8 mouse cellular contexts compared by ENCODE assay signal in genomic region chr14:75876320-75877043, GRCm38 (mm10). TPM values are rescaled to one million over a fixed set of nuclear protein-coding genes. Genes with fewer than 3 reads are reported as not detected.
DNase-seq lines count a peak whose midpoint lies in the region; ATAC-seq lines count a peak whose summit lies in the region.

No protein-coding gene starts in this region.

- 0 out of 2 replicates have a peak, but pooled peaks cover 3% of the 10 kb centered on the region for H3K4me1 ChIP-seq in hindbrain, embryonic 11.5 days (replicated peaks; ENCODE audit: control insufficient read depth, insufficient read depth, low read length)

- no peak overlapping the region for H3K27ac ChIP-seq in hindbrain, embryonic 11.5 days (ENCODE audit: low read depth, low read length)

- H3K9ac ChIP-seq in hindbrain, embryonic 11.5 days (ENCODE audit: low read depth, low read length), result peak overlapping the region; percentile 2; the same call in 1 of the 2 replicates

- peak; percentile 66; the same call in 1 of the 2 replicates for ATAC-seq in hindbrain, embryonic 11.5 days (ENCODE audit: low FRiP score)

- no peaks in the 10 kb centered on the region for H3K27me3 ChIP-seq in hindbrain, embryonic 11.5 days (ENCODE audit: control insufficient read depth, insufficient read depth, low read length)

- no peaks in the 10 kb centered on the region for H3K36me3 ChIP-seq in hindbrain, embryonic 11.5 days (ENCODE audit: control insufficient read depth, insufficient read depth, low read length)

- WGBS in hindbrain, embryonic 11.5 days, result 15% methylated on average over 21 of the region's 21 CpGs

- no peak overlapping the region for H3K4me3 ChIP-seq in hindbrain, embryonic 11.5 days (ENCODE audit: low read depth, low read length)

- no peaks in the 10 kb centered on the region for H3K9me3 ChIP-seq in hindbrain, embryonic 11.5 days (ENCODE audit: control insufficient read depth, low read length)

- H3K4me2 ChIP-seq in hindbrain, embryonic 11.5 days (replicated peaks; ENCODE audit: low read depth, low read length), result peak overlapping the region; percentile 22; the same call in 1 of the 2 replicates

- DNase-seq in Muller cell, postnatal 12 days (ENCODE audit: inconsistent ontology term), result peak; percentile 77
- peak; percentile 74 for DNase-seq in cerebellum, adult 8-10 months
- peak; percentile 90 for DNase-seq in forelimb bud, embryonic 11.5 days (ENCODE audit: low read depth, low spot score)
- peak; percentile 89 for DNase-seq in hindbrain, embryonic 11.5 days (ENCODE audit: low spot score)
- DNase-seq in layer of hippocampus, adult 9-10 months (ENCODE audit: low spot score), result peak; percentile 91
- peak; percentile 84 for DNase-seq in lung, postnatal 10 days
- peak; percentile 67 for DNase-seq in retina, adult 2 months (ENCODE audit: low read depth, low spot score)
- DNase-seq in thymus, postnatal 14 days, result peak; percentile 78

RNA-seq across cellular contexts. Expression of gene Tpt1, which starts 31.6 kb away (rescaled TPM):
- polyA plus RNA-seq in hindbrain, embryonic 11.5 days (2014; fragmentation: Nextera tagmentation; extraction: Ambion mirVana), result 1,005 and 1,072 TPM in 2 replicates
